Mouse (Mus musculus): ENCODE measurements around the gene Emilin3. TPM values are rescaled to one million over a fixed set of nuclear protein-coding genes. Genes with fewer than 3 reads are reported as not detected.

Emilin3 gene
- polyA plus RNA-seq, 1 experiment from 2014 or later: 2.9 TPM

GRCm38 (mm10) chr2:160934451-160934850 is 22.3 kb upstream of the Emilin3 start:
- no peak for ATAC-seq (ENCODE audit: low FRiP score)
- WGBS: 83% methylated on average over 4 of the region's 4 CpGs
- Histone ChIP-seq H3K27me3 (no peaks in the 10 kb centered on the region), H3K9ac (no peak overlapping the region), H3K9me3 (peaks cover 7% of the 10 kb centered on the region; the same call in 1 of the 2 replicates), H3K4me2 (no peak overlapping the region), H3K27ac (no peak overlapping the region), H3K4me1 (no peaks in the 10 kb centered on the region), H3K4me3 (replicated peaks) (no peak overlapping the region), H3K36me3 (replicated peaks) (no peaks in the 10 kb centered on the region)

- Histone ChIP-seq H3K4me2 (no peak overlapping the region), H3K4me1 (no peaks in the 10 kb centered on the region), H3K4me3 (replicated peaks) (no peak overlapping the region), H3K27me3 (no peaks in the 10 kb centered on the region), H3K27ac (no peak overlapping the region), H3K36me3 (replicated peaks) (no peaks in the 10 kb centered on the region), H3K9ac (no peak overlapping the region), H3K9me3 (peaks cover 7% of the 10 kb centered on the region; the same call in 1 of the 2 replicates)
- WGBS: 65% methylated on average over 5 of the region's 5 CpGs
- ATAC-seq (ENCODE audit: low FRiP score): no peak
Observed at GRCm38 (mm10) chr2:160933890-160934289, 21.8 kb upstream of the Emilin3 start.

GRCm38 (mm10) chr2:160932981-160933380 is 20.9 kb upstream of the Emilin3 start:
- H3K9me3 ChIP-seq: peaks cover 7% of the 10 kb centered on the region; the same call in 1 of the 2 replicates
- H3K36me3 ChIP-seq (replicated peaks): no peaks in the 10 kb centered on the region
- H3K9ac ChIP-seq: no peak overlapping the region
- no peak overlapping the region for H3K4me3 ChIP-seq (replicated peaks)
- no peak overlapping the region for H3K27ac ChIP-seq
- no peaks in the 10 kb centered on the region for H3K4me1 ChIP-seq
- WGBS: 79% methylated on average over 3 of the region's 3 CpGs
- no peak overlapping the region for H3K4me2 ChIP-seq
- H3K27me3 ChIP-seq: no peaks in the 10 kb centered on the region
- no peak for ATAC-seq (ENCODE audit: low FRiP score)

GRCm38 (mm10) chr2:160932325-160932724 is 20.2 kb upstream of the Emilin3 start:
- Histone ChIP-seq H3K4me3 (replicated peaks) (no peak overlapping the region), H3K27ac (no peak overlapping the region), H3K4me1 (no peaks in the 10 kb centered on the region), H3K36me3 (replicated peaks) (no peaks in the 10 kb centered on the region), H3K9me3 (peaks cover 7% of the 10 kb centered on the region; the same call in 1 of the 2 replicates), H3K27me3 (no peaks in the 10 kb centered on the region), H3K4me2 (no peak overlapping the region), H3K9ac (no peak overlapping the region)
- 67% methylated on average over 8 of the region's 8 CpGs for WGBS
- no peak for ATAC-seq (ENCODE audit: low FRiP score)

- Histone ChIP-seq H3K9ac (no peak overlapping the region), H3K4me1 (no peaks in the 10 kb centered on the region), H3K4me3 (replicated peaks) (no peak overlapping the region), H3K9me3 (peaks cover 7% of the 10 kb centered on the region; the same call in 1 of the 2 replicates), H3K4me2 (no peak overlapping the region), H3K36me3 (replicated peaks) (no peaks in the 10 kb centered on the region), H3K27me3 (no peaks in the 10 kb centered on the region), H3K27ac (no peak overlapping the region)
- WGBS: 95% methylated on average over 5 of the region's 5 CpGs
- no peak for ATAC-seq (ENCODE audit: low FRiP score)
Observed at GRCm38 (mm10) chr2:160931378-160931777, 19.2 kb upstream of the Emilin3 start.

GRCm38 (mm10) chr2:160925203-160925602 is 13.1 kb upstream of the Emilin3 start:
- H3K27me3 ChIP-seq: no peaks in the 10 kb centered on the region
- H3K36me3 ChIP-seq (replicated peaks): no peaks in the 10 kb centered on the region
- no peak overlapping the region for H3K4me2 ChIP-seq
- WGBS: 82% methylated on average over 9 of the region's 9 CpGs
- no peaks in the 10 kb centered on the region for H3K9me3 ChIP-seq
- H3K4me3 ChIP-seq (replicated peaks): no peak overlapping the region
- no peak overlapping the region for H3K27ac ChIP-seq
- ATAC-seq (ENCODE audit: low FRiP score): no peak
- no peak overlapping the region for H3K9ac ChIP-seq
- H3K4me1 ChIP-seq: no peaks in the 10 kb centered on the region

GRCm38 (mm10) chr2:160921285-160921684 is 9.2 kb upstream of the Emilin3 start:
- 74% methylated on average over 6 of the region's 7 CpGs for WGBS
- Histone ChIP-seq H3K9me3 (no peaks in the 10 kb centered on the region), H3K27ac (no peak overlapping the region), H3K36me3 (replicated peaks) (no peaks in the 10 kb centered on the region), H3K4me2 (no peak overlapping the region), H3K4me3 (replicated peaks) (no peak overlapping the region), H3K9ac (no peak overlapping the region), H3K27me3 (no peaks in the 10 kb centered on the region), H3K4me1 (peaks cover 24% of the 10 kb centered on the region)
- ATAC-seq (ENCODE audit: low FRiP score): no peak

- no peak overlapping the region for H3K4me3 ChIP-seq (replicated peaks)
- H3K9ac ChIP-seq: 0 out of 2 replicates have a peak overlapping the region, but pooled peaks have one; percentile 7
- no peak overlapping the region for H3K4me2 ChIP-seq
- H3K27ac ChIP-seq: 0 out of 2 replicates have a peak overlapping the region, but pooled peaks have one; percentile 26
- H3K27me3 ChIP-seq: peaks cover 21% of the 10 kb centered on the region
- H3K4me1 ChIP-seq: peaks cover 24% of the 10 kb centered on the region
- no peaks in the 10 kb centered on the region for H3K36me3 ChIP-seq (replicated peaks)
- H3K9me3 ChIP-seq: no peaks in the 10 kb centered on the region
- WGBS: 74% methylated on average over 2 of the region's 2 CpGs
- no peak for ATAC-seq (ENCODE audit: low FRiP score)
Observed at GRCm38 (mm10) chr2:160918930-160919215, 6.7 kb upstream of the Emilin3 start.

GRCm38 (mm10) chr2:160918154-160918929 is 6.2 kb upstream of the Emilin3 start:
- WGBS: 43% methylated on average over 8 of the region's 8 CpGs
- Histone ChIP-seq H3K4me3 (replicated peaks) (no peak overlapping the region), H3K36me3 (replicated peaks) (no peaks in the 10 kb centered on the region), H3K27me3 (peaks cover 25% of the 10 kb centered on the region), H3K4me1 (peaks cover 24% of the 10 kb centered on the region), H3K9ac (0 out of 2 replicates have a peak overlapping the region, but pooled peaks have one; percentile 7), H3K9me3 (no peaks in the 10 kb centered on the region), H3K27ac (0 out of 2 replicates have a peak overlapping the region, but pooled peaks have one; percentile 26), H3K4me2 (no peak overlapping the region)
- ATAC-seq (ENCODE audit: low FRiP score): peak; percentile 56

GRCm38 (mm10) chr2:160917313-160917712 is 5.2 kb upstream of the Emilin3 start:
- Histone ChIP-seq H3K27ac (no peak overlapping the region), H3K9me3 (no peaks in the 10 kb centered on the region), H3K27me3 (peaks cover 35% of the 10 kb centered on the region), H3K36me3 (replicated peaks) (no peaks in the 10 kb centered on the region), H3K9ac (no peak overlapping the region), H3K4me1 (peaks cover 29% of the 10 kb centered on the region), H3K4me3 (replicated peaks) (no peak overlapping the region), H3K4me2 (no peak overlapping the region)
- 92% methylated on average over 3 of the region's 3 CpGs for WGBS
- ATAC-seq (ENCODE audit: low FRiP score): no peak

- Histone ChIP-seq H3K36me3 (replicated peaks) (no peaks in the 10 kb centered on the region), H3K4me3 (replicated peaks) (no peak overlapping the region), H3K27me3 (peaks cover 41% of the 10 kb centered on the region), H3K4me1 (peaks cover 35% of the 10 kb centered on the region), H3K27ac (no peak overlapping the region), H3K9me3 (no peaks in the 10 kb centered on the region), H3K4me2 (no peak overlapping the region), H3K9ac (no peak overlapping the region)
- ATAC-seq (ENCODE audit: low FRiP score): no peak
- 65% methylated on average over 8 of the region's 8 CpGs for WGBS
Observed at GRCm38 (mm10) chr2:160916714-160917113, 4.6 kb upstream of the Emilin3 start.

- peaks cover 48% of the 10 kb centered on the region for H3K27me3 ChIP-seq
- 88% methylated on average over 13 of the region's 13 CpGs for WGBS
- no peak overlapping the region for H3K4me2 ChIP-seq
- no peak for ATAC-seq (ENCODE audit: low FRiP score)
- H3K9ac ChIP-seq: no peak overlapping the region
- no peak overlapping the region for H3K27ac ChIP-seq
- no peak overlapping the region for H3K4me3 ChIP-seq (replicated peaks)
- H3K9me3 ChIP-seq: no peaks in the 10 kb centered on the region
- peaks cover 39% of the 10 kb centered on the region for H3K4me1 ChIP-seq
- H3K36me3 ChIP-seq (replicated peaks): no peaks in the 10 kb centered on the region
Observed at GRCm38 (mm10) chr2:160915821-160916610, 3.9 kb upstream of the Emilin3 start.
